8 mouse cellular contexts compared by ENCODE assay signal in the genomic region with DNA sequence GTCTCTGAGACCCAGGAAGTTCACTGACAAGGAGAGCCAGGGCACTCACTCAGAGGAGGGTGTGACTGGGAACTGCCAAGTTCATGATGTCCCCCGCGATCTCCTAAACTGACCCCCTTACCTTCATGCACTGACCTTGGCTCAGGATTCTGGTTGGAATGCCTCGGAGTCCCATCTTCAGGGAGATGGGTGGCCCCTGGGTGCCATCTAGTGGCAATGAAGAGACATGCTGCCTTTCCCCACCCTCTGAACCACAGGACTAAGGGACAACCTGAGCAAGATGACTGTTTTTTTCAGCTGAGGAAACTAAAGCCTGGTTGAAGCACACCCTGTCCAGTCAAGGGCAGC. TPM values are rescaled to one million over a fixed set of nuclear protein-coding genes. Genes with fewer than 3 reads are reported as not detected.
DNase-seq lines count a peak whose midpoint lies in the region; ATAC-seq lines count a peak whose summit lies in the region.

No protein-coding gene starts in this region.

- ATAC-seq in heart, embryonic 15.5 days (replicated peaks; ENCODE audit: insufficient number of reproducible peaks, insufficient read depth, low FRiP score, low read depth): peak; percentile 27; the same call in 1 of the 2 replicates
- ATAC-seq in neural tube, embryonic 14.5 days (ENCODE audit: low read depth): peak; percentile 46; the same call in 1 of the 2 replicates

- 0 out of 2 replicates have a peak overlapping the region, but pooled peaks have one; percentile 10 for H3K27ac ChIP-seq in heart, embryonic 15.5 days
- no peak overlapping the region for H3K27ac ChIP-seq in neural tube, embryonic 14.5 days (ENCODE audit: low read depth, low read length)

- no peak overlapping the region for H3K4me3 ChIP-seq in heart, embryonic 15.5 days
- H3K4me3 ChIP-seq in neural tube, embryonic 14.5 days (ENCODE audit: low read depth, low read length): no peak overlapping the region

- peaks cover 8% of the 10 kb centered on the region for H3K4me1 ChIP-seq in heart, embryonic 15.5 days (replicated peaks)
- no peaks in the 10 kb centered on the region for H3K4me1 ChIP-seq in neural tube, embryonic 14.5 days (ENCODE audit: control insufficient read depth, insufficient read depth, low read length)

- no peaks in the 10 kb centered on the region for H3K9me3 ChIP-seq in heart, embryonic 15.5 days (replicated peaks)
- no peaks in the 10 kb centered on the region for H3K9me3 ChIP-seq in neural tube, embryonic 14.5 days (ENCODE audit: control insufficient read depth, low read length)

- H3K27me3 ChIP-seq in heart, embryonic 15.5 days: no peaks in the 10 kb centered on the region
- no peaks in the 10 kb centered on the region for H3K27me3 ChIP-seq in neural tube, embryonic 14.5 days (ENCODE audit: control insufficient read depth, insufficient read depth, low read length)

- H3K36me3 ChIP-seq in heart, embryonic 15.5 days: no peaks in the 10 kb centered on the region
- H3K36me3 ChIP-seq in neural tube, embryonic 14.5 days (ENCODE audit: control insufficient read depth, insufficient read depth, low read length): no peaks in the 10 kb centered on the region

- DNase-seq in left cerebral cortex, postnatal 10 days (ENCODE audit: extremely low spot score in 1 of 2, low spot score in 2 of 2): peak; percentile 44 to 47
- DNase-seq in left cerebral cortex, adult 8-10 months (ENCODE audit: low spot score in 2 of 2): no peak
- peak; percentile 78 for DNase-seq in MN1 (ENCODE audit: low spot score)
- peak; percentile 64 to 75 for DNase-seq in cerebellum, postnatal 25 days
- DNase-seq in layer of hippocampus, postnatal 10 days (ENCODE audit: low spot score in 2 of 2): peak; percentile 56 to 72
- no peak for DNase-seq in T-cell, adult 2 months (ENCODE audit: low spot score)

- intact Hi-C loops in left cerebral cortex, postnatal 10 days (cut with DNase I): no loop called here

- no peak overlapping the region for H3K9ac ChIP-seq in heart, embryonic 15.5 days
- no peak overlapping the region for H3K9ac ChIP-seq in neural tube, embryonic 14.5 days (replicated peaks; ENCODE audit: low read depth, low read length)

- 6% methylated on average over 3 of the region's 3 CpGs for WGBS in heart, embryonic 15.5 days
- 20% methylated on average over 3 of the region's 3 CpGs for WGBS in neural tube, embryonic 14.5 days

- no peak overlapping the region for H3K4me2 ChIP-seq in heart, embryonic 15.5 days
- H3K4me2 ChIP-seq in neural tube, embryonic 14.5 days (ENCODE audit: low read depth, low read length): no peak overlapping the region

RNA-seq across cellular contexts. Expression of gene Apol6, which starts 40.7 kb away (rescaled TPM):
- total RNA-seq in left cerebral cortex, postnatal 10 days (2021): under 1 TPM in 1 of 2 experiments, not detected in 1; 0.32 TPM
- total RNA-seq in left cerebral cortex, adult 8-10 months (2022): under 1 TPM in 3 of 4 experiments, not detected in 1; 0.22 to 0.60 (median 0.38) TPM
- polyA plus RNA-seq in heart, embryonic 15.5 days (2015; fragmentation: Nextera tagmentation; extraction: Ambion mirVana): 0.19 and 0.26 TPM in 2 replicates
- under 1 TPM in 1 of 2 experiments, not detected in 1; 0.25 TPM for total RNA-seq in layer of hippocampus, postnatal 10 days (2021)
- 0.08 TPM in 1 of 2 replicates, not detected in the other for polyA plus RNA-seq in neural tube, embryonic 14.5 days (2014; fragmentation: Nextera tagmentation; extraction: Ambion mirVana)

RNA-seq across cellular contexts. Expression of gene Mb, which starts 46.6 kb away (rescaled TPM):
- total RNA-seq in left cerebral cortex, postnatal 10 days (2021): not detected
- 1 to 10 TPM in 3 of 4 experiments, not detected in 1; 4.5 to 9.8 (median 5.8) TPM for total RNA-seq in left cerebral cortex, adult 8-10 months (2022)
- 776 and 844 TPM in 2 replicates for polyA plus RNA-seq in heart, embryonic 15.5 days (2015; fragmentation: Nextera tagmentation; extraction: Ambion mirVana)
- under 1 TPM; 0.31 to 0.57 TPM for total RNA-seq in layer of hippocampus, postnatal 10 days (2021)
- polyA plus RNA-seq in neural tube, embryonic 14.5 days (2014; fragmentation: Nextera tagmentation; extraction: Ambion mirVana): 0.46 and 1.4 TPM in 2 replicates

RNA-seq across cellular contexts. Expression of gene 1110038F14Rik, which starts 55.5 kb away (rescaled TPM):
- total RNA-seq in left cerebral cortex, postnatal 10 days (2021): 10 to 100 TPM; 22.0 to 22.7 TPM
- total RNA-seq in left cerebral cortex, adult 8-10 months (2022): 10 to 100 TPM; 25.5 to 29.7 (median 27.0) TPM
- polyA plus RNA-seq in heart, embryonic 15.5 days (2015; fragmentation: Nextera tagmentation; extraction: Ambion mirVana): 39.4 and 42.5 TPM in 2 replicates
- 10 to 100 TPM; 25.7 to 26.2 TPM for total RNA-seq in layer of hippocampus, postnatal 10 days (2021)
- polyA plus RNA-seq in neural tube, embryonic 14.5 days (2014; fragmentation: Nextera tagmentation; extraction: Ambion mirVana): 47.2 and 48.1 TPM in 2 replicates

Comparison
In these comparisons a context has a peak if more than half of its experiments do, and no peak if none do; other contexts are left out.
1. DNase-seq: peak in left cerebral cortex, postnatal 10 days (2 of 2), MN1 (single experiment), cerebellum, postnatal 25 days (2 of 2) and layer of hippocampus, postnatal 10 days (2 of 2); none in left cerebral cortex, adult 8-10 months (0 of 2) and T-cell, adult 2 months (single experiment).